Mouse (Mus musculus) MEL (cell line): ENCODE data around the gene Zfp689. TPM values are rescaled to one million over a fixed set of nuclear protein-coding genes. Genes with fewer than 3 reads are reported as not detected.
A peak's percentile ranks its signal among the peaks of the same experiment; 100 is the strongest.
"Not testable (repeated sequence)": the region's sequence is repeated elsewhere in the genome, so short reads cannot be mapped to it uniquely, and the experiment has no call there.

Source experiments
- DNase-seq: peaks from one replicate; pipeline ENCODE4 v3.0.0; 2011; ENCODE audit warnings: low read depth, low spot score
- H3K27ac ChIP-seq: 2 replicates; pipeline ENCODE4 v1.5.1; 2012; ENCODE audit warnings: low read depth, mild to moderate bottlenecking, control low read depth, low read length, moderate library complexity; ENCODE audit not compliant: control insufficient read depth
- H3K27me3 ChIP-seq, 2 experiments: fragments of 150-350 bp in 1 of 2; sonication (generic) in 1 of 2; 2 replicates each; pipeline ENCODE4 v1.6.1; 2012; ENCODE audit warnings: low read length in 2 of 2, mild to moderate bottlenecking in 2 of 2, improper control_type of control experiment in 1 of 2, moderate library complexity in 1 of 2; ENCODE audit not compliant: insufficient read depth in 2 of 2, control insufficient read depth in 1 of 2
- H3K36me3 ChIP-seq, 2 experiments: 2 replicates each; pipeline ENCODE4 v1.6.1; 2012 to 2014; ENCODE audit warnings: low read length in 2 of 2, improper control_type of control experiment in 1 of 2, inconsistent platforms in 1 of 2, mild to moderate bottlenecking in 1 of 2; ENCODE audit not compliant: insufficient read depth in 2 of 2, control insufficient read depth in 1 of 2
- H3K4me1 ChIP-seq, 2 experiments: fragments of 150-350 bp in 1 of 2; sonication (generic) in 1 of 2; 2 replicates each; pipeline ENCODE4 v1.6.1; 2012; ENCODE audit warnings: low read length in 2 of 2, improper control_type of control experiment in 1 of 2, mild to moderate bottlenecking in 1 of 2; ENCODE audit not compliant: insufficient read depth in 2 of 2, control insufficient read depth in 1 of 2
- H3K4me3 ChIP-seq, 2 experiments: fragments of 150-350 bp in 1 of 2; sonication (generic) in 1 of 2; 2 replicates each; pipeline ENCODE4 v1.5.1; 2012; ENCODE audit warnings: low read depth in 2 of 2, low read length in 2 of 2, mild to moderate bottlenecking in 2 of 2, moderate library complexity in 2 of 2, control low read depth in 1 of 2, improper control_type of control experiment in 1 of 2; ENCODE audit not compliant: control insufficient read depth in 1 of 2, insufficient read depth in 1 of 2
- H3K79me2 ChIP-seq: 2 replicates; pipeline ENCODE4 v1.6.1; 2012; ENCODE audit warnings: mild to moderate bottlenecking, low read length, moderate library complexity; ENCODE audit not compliant: control insufficient read depth, poor library complexity, insufficient read depth
- H3K9ac ChIP-seq: 2 replicates; pipeline ENCODE4 v1.6.1; 2012; ENCODE audit warnings: low read depth, mild to moderate bottlenecking, control low read depth, low read length, moderate library complexity; ENCODE audit not compliant: control insufficient read depth, poor library complexity, severe bottlenecking
- H3K9me3 ChIP-seq: fragments of 150-350 bp; sonication (generic); replicated peaks from 2 replicates; pipeline ENCODE4 v1.6.1; 2012; ENCODE audit warnings: mild to moderate bottlenecking, low read length, improper control_type of control experiment, moderate library complexity; ENCODE audit not compliant: insufficient read depth
- CHD1 ChIP-seq: IDR thresholded peaks from 2 replicates; pipeline ENCODE4 v1.6.1; 2012; ENCODE audit warnings: low read depth, mild to moderate bottlenecking, inconsistent platforms, low read length, improper control_type of control experiment
- E2F4 ChIP-seq: IDR thresholded peaks from 2 replicates; pipeline ENCODE4 v1.6.1; 2011; ENCODE audit warnings: low read depth, low read length, improper control_type of control experiment, borderline replicate concordance
- ETS1 ChIP-seq: IDR thresholded peaks from 2 replicates; pipeline ENCODE4 v1.6.1; 2012; ENCODE audit warnings: low read depth, mild to moderate bottlenecking, inconsistent platforms, low read length, improper control_type of control experiment, moderate library complexity
- MXI1 ChIP-seq: IDR thresholded peaks from 2 replicates; pipeline ENCODE4 v1.6.1; 2011; ENCODE audit warnings: mild to moderate bottlenecking, low read depth, low read length, improper control_type of control experiment
- NRF1 ChIP-seq: IDR thresholded peaks from 2 replicates; pipeline ENCODE4 v1.6.1; 2014; ENCODE audit warnings: low read depth, mild to moderate bottlenecking, inconsistent platforms, low read length, improper control_type of control experiment, moderate library complexity; ENCODE audit not compliant: poor library complexity, insufficient read depth, severe bottlenecking
- POLR2A ChIP-seq, 2 experiments: IDR thresholded peaks; 2 replicates each; pipeline ENCODE4 v1.6.1; 2011 to 2012; ENCODE audit warnings: low read length in 2 of 2, mild to moderate bottlenecking in 2 of 2, control low read depth in 1 of 2, improper control_type of control experiment in 1 of 2, low read depth in 1 of 2, moderate library complexity in 1 of 2; ENCODE audit not compliant: control insufficient read depth in 1 of 2, insufficient read depth in 1 of 2, poor library complexity in 1 of 2
- POLR2AphosphoS2 ChIP-seq: IDR thresholded peaks from 2 replicates; pipeline ENCODE4 v1.6.1; 2011; ENCODE audit warnings: low read length, improper control_type of control experiment
- SIN3A ChIP-seq: IDR thresholded peaks from 2 replicates; pipeline ENCODE4 v1.6.1; 2012; ENCODE audit warnings: low read length, improper control_type of control experiment, inconsistent platforms
- TAL1 ChIP-seq: IDR thresholded peaks from 2 replicates; pipeline ENCODE4 v1.6.1; 2012; ENCODE audit warnings: mild to moderate bottlenecking, inconsistent platforms, low read length, moderate library complexity, mixed read lengths
- TBP ChIP-seq: IDR thresholded peaks from 2 replicates; pipeline ENCODE4 v1.8.0; 2011; ENCODE audit warnings: low read depth, low read length, improper control_type of control experiment
- UBTF ChIP-seq: IDR thresholded peaks from 2 replicates; pipeline ENCODE4 v1.6.1; 2012; ENCODE audit warnings: low read depth, mild to moderate bottlenecking, inconsistent platforms, low read length, improper control_type of control experiment, moderate library complexity, borderline replicate concordance; ENCODE audit not compliant: insufficient read depth
- USF1 ChIP-seq: IDR thresholded peaks from 2 replicates; pipeline ENCODE4 v1.6.1; 2014; ENCODE audit warnings: low read depth, mild to moderate bottlenecking, inconsistent platforms, low read length, improper control_type of control experiment, moderate library complexity
- polyA plus RNA-seq, 2 experiments: library from polyadenylated mRNA; stranded (reverse) in 1 of 2; unstranded in 1 of 2; fragments of >175 nt in 1 of 2; fragments of >200 nt in 1 of 2; gene quantifications; 2 replicates each; pipeline versions ENCODE4 v1.2.1 to v1.2.4; 2012; ENCODE audit warnings: low replicate concordance in 2 of 2, low read depth in 1 of 2; ENCODE audit not compliant: insufficient read length in 2 of 2, insufficient read depth in 1 of 2, missing spikeins in 1 of 2
- total RNA-seq: library from RNA; depleted of rRNA; stranded (reverse); fragments of 300-350 nt; gene quantifications from 2 replicates; pipeline ENCODE4 v1.2.3, GENCODE M21; 2012

Zfp689 gene
- total and polyA plus RNA-seq, 3 experiments = 4.9 to 7.2 TPM; not detected in 1

- H3K36me3 ChIP-seq, DNase-seq, H3K27ac ChIP-seq, H3K27me3 ChIP-seq, H3K4me1 ChIP-seq, H3K9me3 ChIP-seq, H3K4me3 ChIP-seq, H3K9ac ChIP-seq, H3K79me2 ChIP-seq: not testable (repeated sequence)
Measured at GRCm38 (mm10) chr7:127458371-127459122, 9.6 kb upstream of the Zfp689 start.

GRCm38 (mm10) chr7:127454905-127455304, 5.9 kb upstream of the Zfp689 start:
- TF ChIP-seq SIN3A (peak; percentile 94), CHD1 (no peak), TBP (no peak), NRF1 (no peak), MXI1 (peak; percentile 93), TAL1 (no peak)
- no peak overlapping the region for H3K4me3 ChIP-seq

GRCm38 (mm10) chr7:127453056-127453455, 4.1 kb upstream of the Zfp689 start:
- H3K36me3 ChIP-seq = peaks cover 3 to 14% of the 10 kb centered on the region in 2 experiments; a peak in 3 of 4 replicates
- no peak for TF ChIP-seq POLR2A (IDR thresholded peaks at IDR 0.05; ENCODE audit: control insufficient read depth in 1 of 2, insufficient read depth in 1 of 2, low read depth in 1 of 2, low read length in 2 of 2, poor library complexity in 1 of 2)
- TF ChIP-seq UBTF = no peak
- no peak for TF ChIP-seq NRF1
- no peak for TF ChIP-seq ETS1
- TF ChIP-seq USF1 = no peak
- no peak for TF ChIP-seq POLR2AphosphoS2
- no peak for TF ChIP-seq E2F4
- no peak for TF ChIP-seq TBP
- TF ChIP-seq, all 39 proteins: peak for 0

More at GRCm38 (mm10) chr7:127454905-127455304, 5.9 kb upstream of the Zfp689 start:
- Histone ChIP-seq H3K27me3 (no peaks in the 10 kb centered on the region), H3K79me2 (peaks cover 17% of the 10 kb centered on the region), H3K4me1 (peaks cover 0 to 11% of the 10 kb centered on the region in 2 experiments; a peak in 1 of 4 replicates), H3K36me3 (peaks cover 3 to 11% of the 10 kb centered on the region in 2 experiments), H3K27ac (no peak overlapping the region), H3K9ac (no peak overlapping the region), H3K9me3 (no peaks in the 10 kb centered on the region)
- peak; percentile 48 for DNase-seq

More at GRCm38 (mm10) chr7:127453056-127453455, 4.1 kb upstream of the Zfp689 start:
- Histone ChIP-seq H3K4me1 (peaks cover 0 to 15% of the 10 kb centered on the region in 2 experiments; a peak in 2 of 4 replicates), H3K79me2 (peaks cover 33% of the 10 kb centered on the region), H3K4me3 (no peak overlapping the region), H3K27ac (no peak overlapping the region), H3K9me3 (no peaks in the 10 kb centered on the region), H3K9ac (no peak overlapping the region), H3K27me3 (no peaks in the 10 kb centered on the region)
- DNase-seq = no peak
